Mouse (Mus musculus) limb, embryonic 13.5 days (tissue): ENCODE data around the gene Tfeb. TPM values are rescaled to one million over a fixed set of nuclear protein-coding genes. Genes with fewer than 3 reads are reported as not detected.
A peak's percentile ranks its signal among the peaks of the same experiment; 100 is the strongest.

Experiments
- ATAC-seq: fragments of 200-750 bp; cut with Nextera tagmentation; 2 replicates; pipeline ENCODE4 v1.8.0; 2017; ENCODE audit warnings: low read depth, moderate number of reproducible peaks, moderate TSS enrichment; ENCODE audit not compliant: low FRiP score
- H3K27ac ChIP-seq: fragments of 300-500 bp; sonication (generic); 2 replicates; pipeline ENCODE4 v1.5.1; 2015; ENCODE audit warnings: inconsistent platforms, mild to moderate bottlenecking, moderate library complexity
- H3K27me3 ChIP-seq: fragments of 300-500 bp; sonication (generic); 2 replicates; pipeline ENCODE4 v1.6.1; 2015; ENCODE audit warnings: mild to moderate bottlenecking, inconsistent platforms
- H3K36me3 ChIP-seq: fragments of 300-500 bp; sonication (generic); 2 replicates; pipeline ENCODE4 v1.6.1; 2015; ENCODE audit warnings: inconsistent platforms, mild to moderate bottlenecking, moderate library complexity
- H3K4me1 ChIP-seq: fragments of 300-500 bp; sonication (generic); 2 replicates; pipeline ENCODE4 v1.6.1; 2015; ENCODE audit warnings: inconsistent platforms
- H3K4me2 ChIP-seq: fragments of 300-500 bp; sonication (generic); replicated peaks from 2 replicates; pipeline ENCODE4 v1.6.1; 2015; ENCODE audit warnings: inconsistent platforms, mild to moderate bottlenecking, moderate library complexity
- H3K4me3 ChIP-seq: fragments of 300-500 bp; sonication (generic); 2 replicates; pipeline ENCODE4 v1.5.1; 2015; ENCODE audit warnings: moderate library complexity, mild to moderate bottlenecking, inconsistent platforms
- H3K9ac ChIP-seq: fragments of 300-500 bp; sonication (generic); 2 replicates; pipeline ENCODE4 v1.6.1; 2015; ENCODE audit warnings: mild to moderate bottlenecking, inconsistent platforms
- H3K9me3 ChIP-seq: fragments of 300-500 bp; sonication (generic); 2 replicates; pipeline ENCODE4 v1.6.1; 2016; ENCODE audit warnings: inconsistent platforms
- WGBS: fragments of 180-500 bp; shearing (Covaris S2); methylation state at CpG from one replicate; pipeline ENCODE4 v1.1.7; 2015; 5-methylcytosine and 5-hydroxymethylcytosine counted together
- polyA plus RNA-seq: library from polyadenylated mRNA; unstranded; fragments of >200 nt; fragmentation: Nextera tagmentation; extraction: Ambion mirVana; gene quantifications from 2 replicates; pipeline ENCODE4 v1.2.1, GENCODE M21; 2015

Gene Tfeb
- polyA plus RNA-seq, 1 experiment from 2014 or later = 8.8 TPM

- peaks cover 8% of the 10 kb centered on the region; the same call in 1 of the 2 replicates for H3K27me3 ChIP-seq
- ATAC-seq = no peak
- H3K4me2 ChIP-seq = no peak overlapping the region
- no peaks in the 10 kb centered on the region for H3K9me3 ChIP-seq
- whole genome bisulfite sequencing = 93% methylated on average over 14 of the region's 14 CpGs
- no peak overlapping the region for H3K27ac ChIP-seq
- no peak overlapping the region for H3K4me3 ChIP-seq
- no peaks in the 10 kb centered on the region for H3K36me3 ChIP-seq
- H3K4me1 ChIP-seq = peaks cover 19% of the 10 kb centered on the region
- H3K9ac ChIP-seq = no peak overlapping the region
These were observed 7.3 kb downstream of the Tfeb start for GRCm38 (mm10) chr17:47744086-47744485.

GRCm38 (mm10) chr17:47744746-47745368 is 8.0 kb downstream of the Tfeb start:
- Histone ChIP-seq H3K27me3 (peaks cover 8% of the 10 kb centered on the region; the same call in 1 of the 2 replicates), H3K27ac (no peak overlapping the region), H3K4me1 (peaks cover 15% of the 10 kb centered on the region), H3K4me3 (no peak overlapping the region), H3K9me3 (no peaks in the 10 kb centered on the region), H3K36me3 (no peaks in the 10 kb centered on the region), H3K4me2 (no peak overlapping the region), H3K9ac (no peak overlapping the region)
- WGBS = 85% methylated on average over 10 of the region's 10 CpGs
- no peak for ATAC-seq

- Histone ChIP-seq H3K9me3 (0 out of 2 replicates have a peak, but pooled peaks cover 4% of the 10 kb centered on the region), H3K27ac (no peak overlapping the region), H3K9ac (peak overlapping the region; percentile 5; the same call in 1 of the 2 replicates), H3K4me2 (no peak overlapping the region), H3K27me3 (no peaks in the 10 kb centered on the region), H3K4me3 (no peak overlapping the region), H3K4me1 (peaks cover 9% of the 10 kb centered on the region), H3K36me3 (no peaks in the 10 kb centered on the region)
- peak; percentile 61; the same call in 1 of the 2 replicates for ATAC-seq
- WGBS = 56% methylated on average over 14 of the region's 14 CpGs
These were observed 12.1 kb downstream of the Tfeb start for GRCm38 (mm10) chr17:47748791-47749553.

GRCm38 (mm10) chr17:47749626-47750025 is 12.8 kb downstream of the Tfeb start:
- H3K9ac ChIP-seq = no peak overlapping the region
- H3K4me2 ChIP-seq = no peak overlapping the region
- H3K9me3 ChIP-seq = 0 out of 2 replicates have a peak, but pooled peaks cover 4% of the 10 kb centered on the region
- no peaks in the 10 kb centered on the region for H3K36me3 ChIP-seq
- WGBS = 60% methylated on average over 3 of the region's 3 CpGs
- H3K4me1 ChIP-seq = peaks cover 9% of the 10 kb centered on the region
- H3K4me3 ChIP-seq = no peak overlapping the region
- no peak overlapping the region for H3K27ac ChIP-seq
- no peaks in the 10 kb centered on the region for H3K27me3 ChIP-seq
- no peak for ATAC-seq

- ATAC-seq = no peak
- H3K4me3 ChIP-seq = no peak overlapping the region
- 0 out of 2 replicates have a peak, but pooled peaks cover 4% of the 10 kb centered on the region for H3K9me3 ChIP-seq
- H3K9ac ChIP-seq = no peak overlapping the region
- H3K36me3 ChIP-seq = no peaks in the 10 kb centered on the region
- no peak overlapping the region for H3K27ac ChIP-seq
- 62% methylated on average over 6 of the region's 6 CpGs for WGBS
- H3K4me2 ChIP-seq = no peak overlapping the region
- H3K4me1 ChIP-seq = peaks cover 9% of the 10 kb centered on the region
- H3K27me3 ChIP-seq = no peaks in the 10 kb centered on the region
These were observed 13.3 kb downstream of the Tfeb start for GRCm38 (mm10) chr17:47750101-47750500.

GRCm38 (mm10) chr17:47751811-47752210 is 15.0 kb downstream of the Tfeb start:
- Histone ChIP-seq H3K27ac (no peak overlapping the region), H3K4me1 (peaks cover 9% of the 10 kb centered on the region), H3K36me3 (no peaks in the 10 kb centered on the region), H3K9me3 (0 out of 2 replicates have a peak, but pooled peaks cover 4% of the 10 kb centered on the region), H3K27me3 (no peaks in the 10 kb centered on the region), H3K4me2 (no peak overlapping the region), H3K9ac (no peak overlapping the region), H3K4me3 (no peak overlapping the region)
- ATAC-seq = no peak
- 70% methylated on average over 5 of the region's 5 CpGs for WGBS

- Histone ChIP-seq H3K9me3 (0 out of 2 replicates have a peak, but pooled peaks cover 4% of the 10 kb centered on the region), H3K9ac (no peak overlapping the region), H3K36me3 (no peaks in the 10 kb centered on the region), H3K27me3 (no peaks in the 10 kb centered on the region), H3K27ac (no peak overlapping the region), H3K4me3 (no peak overlapping the region), H3K4me2 (no peak overlapping the region), H3K4me1 (peaks cover 9% of the 10 kb centered on the region)
- no peak for ATAC-seq
- WGBS = 84% methylated on average over 8 of the region's 8 CpGs
These were observed 16.4 kb downstream of the Tfeb start for GRCm38 (mm10) chr17:47753130-47753775.

- Histone ChIP-seq H3K9ac (no peak overlapping the region), H3K4me2 (no peak overlapping the region), H3K27ac (no peak overlapping the region), H3K36me3 (no peaks in the 10 kb centered on the region), H3K9me3 (0 out of 2 replicates have a peak, but pooled peaks cover 4% of the 10 kb centered on the region), H3K4me1 (peaks cover 5% of the 10 kb centered on the region), H3K4me3 (no peak overlapping the region), H3K27me3 (no peaks in the 10 kb centered on the region)
- 73% methylated on average over 13 of the region's 13 CpGs for WGBS
- ATAC-seq = no peak
These were observed 17.4 kb downstream of the Tfeb start for GRCm38 (mm10) chr17:47754246-47754645.

- ATAC-seq = no peak
These were observed 19.5 kb downstream of the Tfeb start for GRCm38 (mm10) chr17:47756366-47756765.

GRCm38 (mm10) chr17:47757056-47757610 is 20.3 kb downstream of the Tfeb start:
- H3K4me3 ChIP-seq = no peak overlapping the region
- no peak for ATAC-seq
- no peak overlapping the region for H3K27ac ChIP-seq
- H3K27me3 ChIP-seq = no peaks in the 10 kb centered on the region
- H3K9ac ChIP-seq = no peak overlapping the region
- WGBS = 83% methylated on average over 7 of the region's 7 CpGs
- no peaks in the 10 kb centered on the region for H3K36me3 ChIP-seq
- H3K4me1 ChIP-seq = peaks cover 4% of the 10 kb centered on the region; the same call in 1 of the 2 replicates
- H3K4me2 ChIP-seq = no peak overlapping the region
- H3K9me3 ChIP-seq = no peaks in the 10 kb centered on the region

More at GRCm38 (mm10) chr17:47756366-47756765, 19.5 kb downstream of the Tfeb start:
- Histone ChIP-seq H3K4me1 (0 out of 2 replicates have a peak, but pooled peaks cover 3% of the 10 kb centered on the region), H3K4me2 (no peak overlapping the region), H3K36me3 (no peaks in the 10 kb centered on the region), H3K4me3 (no peak overlapping the region), H3K9me3 (0 out of 2 replicates have a peak, but pooled peaks cover 4% of the 10 kb centered on the region), H3K27me3 (no peaks in the 10 kb centered on the region), H3K9ac (no peak overlapping the region), H3K27ac (no peak overlapping the region)
- WGBS = 41% methylated on average over 6 of the region's 6 CpGs

GRCm38 (mm10) chr17:47759702-47760410 is 23.0 kb downstream of the Tfeb start:
- Histone ChIP-seq H3K4me1 (peaks cover 21% of the 10 kb centered on the region), H3K4me3 (no peak overlapping the region), H3K36me3 (no peaks in the 10 kb centered on the region), H3K27ac (no peak overlapping the region), H3K27me3 (no peaks in the 10 kb centered on the region), H3K4me2 (no peak overlapping the region), H3K9me3 (no peaks in the 10 kb centered on the region), H3K9ac (no peak overlapping the region)
- 74% methylated on average over 15 of the region's 15 CpGs for WGBS
- ATAC-seq = no peak
